Mouse (Mus musculus) c-Kit-negative CD71-positive TER-119-positive erythroid progenitor cells, embryonic 14.5 days (primary cell): ENCODE results near the gene Ncapd3.

Experiments
- DNase-seq: peaks from one replicate; pipeline ENCODE4 v3.0.0-alpha.2; 2013; ENCODE audit warnings: low read depth, low spot score

Ncapd3 gene

GRCm38 (mm10) chr9:27029828-27030762, at the start of gene Ncapd3, which contains the start of gene Vps26b:
Gene Ncapd3, plus strand, starts transcription at chr9:27030175.
Gene Vps26b, minus strand, starts transcription at chr9:27030065.
- peak; percentile 97 for DNase-seq

- no peak for DNase-seq
Observed at GRCm38 (mm10) chr9:26985090-26985613, 44.8 kb upstream of the Ncapd3 start.

DNA sequence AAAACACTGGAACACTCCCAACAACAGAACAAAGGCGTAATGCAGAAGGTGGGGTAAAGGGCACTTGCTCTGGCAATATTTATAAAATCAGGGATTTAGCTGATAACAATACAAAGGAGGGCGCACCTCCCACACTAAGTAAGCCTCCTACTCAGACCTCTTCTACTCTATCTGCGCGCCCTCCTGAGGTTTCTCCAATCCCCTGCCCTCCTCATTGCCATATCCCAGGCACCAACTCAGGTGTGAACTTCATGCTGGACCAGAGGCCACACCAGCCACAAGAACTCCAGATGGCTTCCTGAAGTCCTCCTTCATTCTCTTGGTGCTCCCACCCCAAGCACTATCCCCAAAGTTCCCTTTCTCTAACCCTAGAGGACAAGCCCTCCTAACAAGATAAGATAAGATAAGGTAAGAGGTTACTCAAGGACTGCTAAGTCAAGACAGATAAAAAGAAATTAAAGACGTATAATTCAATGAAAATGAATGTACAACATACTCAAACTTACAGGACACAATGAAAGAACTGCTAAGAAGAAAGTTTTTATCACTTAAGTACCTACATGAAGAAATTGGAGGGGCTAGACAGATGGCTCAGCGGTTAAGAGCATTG, 44.2 kb upstream of the Ncapd3 start:
- DNase-seq = no peak

- no peak for DNase-seq
Observed at GRCm38 (mm10) chr9:26990181-26990580, 39.8 kb upstream of the Ncapd3 start.

GRCm38 (mm10) chr9:26993118-26993517, 36.9 kb upstream of the Ncapd3 start:
- no peak for DNase-seq

GRCm38 (mm10) chr9:26993900-26994299, 36.1 kb upstream of the Ncapd3 start:
- no peak for DNase-seq

- no peak for DNase-seq
Observed at GRCm38 (mm10) chr9:26997062-26997461, 32.9 kb upstream of the Ncapd3 start.

GRCm38 (mm10) chr9:26997501-26997900, 32.5 kb upstream of the Ncapd3 start:
- no peak for DNase-seq

- DNase-seq = no peak
Observed at GRCm38 (mm10) chr9:26998669-26999460, 31.1 kb upstream of the Ncapd3 start.

GRCm38 (mm10) chr9:26999461-27000395, 30.2 kb upstream of the Ncapd3 start, which contains the start of the genes Acad8 and Thyn1:
Gene Acad8, minus strand, starts transcription at chr9:26999566.
Gene Thyn1, plus strand, starts transcription at chr9:26999710.
- DNase-seq = peak; percentile 91

- no peak for DNase-seq
Observed at GRCm38 (mm10) chr9:27005231-27005630, 24.7 kb upstream of the Ncapd3 start.

- no peak for DNase-seq
Observed at GRCm38 (mm10) chr9:27005933-27006332, 24.0 kb upstream of the Ncapd3 start.

- no peak for DNase-seq
Observed at GRCm38 (mm10) chr9:27006866-27007265, 23.1 kb upstream of the Ncapd3 start.

- DNase-seq = no peak
Observed at GRCm38 (mm10) chr9:27009231-27009630, 20.7 kb upstream of the Ncapd3 start.

DNA sequence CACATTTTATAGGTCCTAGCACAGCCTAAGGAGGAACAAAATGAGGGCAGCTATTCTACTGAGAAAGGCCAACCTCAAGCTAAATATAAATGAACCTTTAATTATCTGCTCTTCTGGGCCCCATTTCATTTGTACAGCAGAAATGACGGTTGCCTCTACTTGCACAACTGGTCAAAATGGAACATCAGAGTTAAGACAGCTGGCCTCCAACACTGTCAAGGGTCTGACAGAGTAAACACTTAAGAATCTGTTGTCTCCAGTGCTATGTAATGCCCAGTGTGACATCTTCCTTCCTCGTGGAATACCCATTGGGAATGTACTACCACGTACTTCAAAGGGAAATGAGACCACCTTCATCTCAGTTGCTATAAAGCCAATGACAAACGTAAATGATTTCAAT, 18.4 kb upstream of the Ncapd3 start:
- no peak for DNase-seq

- no peak for DNase-seq
Observed at GRCm38 (mm10) chr9:27018961-27019360, 11.0 kb upstream of the Ncapd3 start.

GRCm38 (mm10) chr9:27023681-27024080, 6.3 kb upstream of the Ncapd3 start:
- no peak for DNase-seq

DNA sequence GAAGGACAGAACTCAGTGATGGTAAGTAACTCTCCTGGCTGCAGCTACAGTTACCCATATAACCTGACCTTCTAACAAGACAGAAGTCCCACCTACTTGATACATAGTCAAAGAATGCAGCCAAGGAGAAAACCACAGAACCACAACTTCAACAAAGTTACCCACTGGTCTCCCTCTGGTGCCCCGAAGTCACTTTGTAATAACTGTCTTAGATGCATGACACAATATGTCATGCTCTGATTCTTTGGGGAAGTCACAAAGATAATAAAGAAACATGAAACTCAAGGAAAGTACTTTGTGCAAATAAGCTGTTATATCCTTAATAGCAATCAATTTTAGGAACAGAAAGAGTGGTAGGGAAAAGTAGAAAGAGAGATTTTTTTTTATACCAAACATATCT, 3.3 kb upstream of the Ncapd3 start:
- no peak for DNase-seq

- no peak for DNase-seq
Observed at GRCm38 (mm10) chr9:27029022-27029827, 750 bp upstream of the Ncapd3 start.

- no peak for DNase-seq
Observed at GRCm38 (mm10) chr9:27030763-27031100, 757 bp downstream of the Ncapd3 start.
